Mouse (Mus musculus) ovary, postnatal 14 days (tissue): ENCODE results near the gene 9930021J03Rik.

Experiments used
- DNase-seq: peaks from one replicate; pipeline ENCODE4 v3.0.0; 2022; ENCODE audit warnings: low spot score

9930021J03Rik gene

GRCm38 (mm10) chr19:29695071-29695470 is 110.7 kb downstream of the 9930021J03Rik start:
- DNase-seq: no peak

- peak; percentile 60 for DNase-seq
These were observed 121.8 kb downstream of the 9930021J03Rik start for GRCm38 (mm10) chr19:29683844-29684540.

GRCm38 (mm10) chr19:29680182-29681152 is 125.3 kb downstream of the 9930021J03Rik start:
- no peak for DNase-seq

- no peak for DNase-seq
These were observed 127.5 kb downstream of the 9930021J03Rik start for GRCm38 (mm10) chr19:29678181-29678778.

- DNase-seq: no peak
These were observed 129.2 kb downstream of the 9930021J03Rik start for GRCm38 (mm10) chr19:29676479-29677193.

GRCm38 (mm10) chr19:29675562-29676078 is 130.2 kb downstream of the 9930021J03Rik start:
- DNase-seq: no peak

- DNase-seq: no peak
These were observed 130.8 kb downstream of the 9930021J03Rik start for GRCm38 (mm10) chr19:29674946-29675345.

- DNase-seq: no peak
These were observed 133.1 kb downstream of the 9930021J03Rik start for GRCm38 (mm10) chr19:29672660-29673059.

- DNase-seq: no peak
These were observed 134.6 kb downstream of the 9930021J03Rik start for GRCm38 (mm10) chr19:29671160-29671559.

GRCm38 (mm10) chr19:29670247-29670646 is 135.5 kb downstream of the 9930021J03Rik start:
- no peak for DNase-seq

GRCm38 (mm10) chr19:29668135-29668534 is 137.7 kb downstream of the 9930021J03Rik start:
- no peak for DNase-seq

GRCm38 (mm10) chr19:29666965-29667594 is 138.7 kb downstream of the 9930021J03Rik start:
- no peak for DNase-seq

- DNase-seq: no peak
These were observed 139.6 kb downstream of the 9930021J03Rik start for GRCm38 (mm10) chr19:29666164-29666563.

- DNase-seq: no peak
These were observed 140.9 kb downstream of the 9930021J03Rik start for GRCm38 (mm10) chr19:29664934-29665333.
